Mouse (Mus musculus) gastrocnemius, adult 18-20 months (tissue): Measurements from ENCODE around the gene Rilp. TPM values are rescaled to one million over a fixed set of nuclear protein-coding genes. Genes with fewer than 3 reads are reported as not detected.

ENCODE experiments used
- DNase-seq: peaks from one replicate; pipeline ENCODE4 v3.0.0; 2021; ENCODE audit warnings: low spot score
- microRNA-seq: library from miRNA; unstranded; fragments of <30 nt; microRNA quantifications from one replicate; pipeline ENCODE4 v1.2.0, GENCODE M21; 2021
- total RNA-seq, 2 experiments: library from RNA; stranded (reverse); gene quantifications; 2 replicates each; pipeline ENCODE4 v1.2.3; 2021

Rilp gene
- total RNA-seq, 2 experiments from 2014 or later, result 31.5 to 32.4 TPM

GRCm38 (mm10) chr11:75557142-75557541 lies 47.2 kb downstream of the Rilp start:
- no peak for DNase-seq

DNA sequence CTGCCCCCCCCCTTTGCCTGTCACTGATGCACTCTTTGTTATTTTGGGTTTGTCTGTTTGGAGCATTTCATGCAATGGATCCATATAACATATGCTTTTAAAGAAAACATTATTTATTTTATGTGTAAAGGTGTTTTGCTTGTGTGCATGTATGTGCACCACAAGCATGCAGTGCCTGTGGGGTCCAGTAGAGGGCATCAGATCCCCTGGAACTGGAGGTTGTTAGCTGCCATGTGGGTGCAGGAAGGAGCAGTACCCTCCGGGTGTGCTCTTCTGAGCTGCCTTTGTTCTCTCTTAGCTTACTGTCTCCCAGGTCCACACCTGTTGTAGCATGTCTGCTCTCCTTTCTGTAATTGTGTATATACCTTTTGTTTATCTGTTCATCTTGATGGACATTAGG lies 48.2 kb downstream of the Rilp start:
- DNase-seq, result no peak

GRCm38 (mm10) chr11:75559870-75560504 lies 50.1 kb downstream of the Rilp start:
- no peak for DNase-seq

GRCm38 (mm10) chr11:75560530-75561409 lies 50.9 kb downstream of the Rilp start:
- DNase-seq, result no peak

DNA sequence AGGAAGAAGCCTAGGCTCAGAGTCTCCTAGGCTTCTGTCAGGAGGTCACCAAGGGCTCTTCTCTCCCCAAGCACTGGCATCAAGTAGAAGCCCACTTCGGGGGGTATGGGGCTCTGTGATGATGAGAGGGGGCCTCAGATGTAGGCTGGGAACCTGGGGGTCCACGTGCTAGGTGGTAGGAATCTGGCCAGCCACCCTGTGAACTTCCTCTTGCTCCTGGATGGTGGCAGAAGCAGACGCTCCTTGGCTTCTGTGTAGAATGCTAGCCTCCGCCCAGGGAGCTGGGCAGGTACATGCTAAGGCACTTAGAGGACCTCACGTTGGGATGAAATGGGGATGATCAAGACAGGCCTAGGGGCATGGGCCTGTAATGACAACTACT lies 51.5 kb downstream of the Rilp start:
- DNase-seq, result no peak

Small RNA genes lying within 50 kb of the gene (microRNA-seq; reads per million reads assigned to microRNA genes)
- gene Mir22 (226,748 reads per million, percentile 100 among the genes with 10 or more reads in this experiment), gene Mir3971 (not detected)

Other genes with a start within 250 kb of the Rilp start
- gene Rpa1, start 161.8 kb upstream of the Rilp start, total RNA-seq, result 10 to 100 TPM; 62.8 to 73.1 TPM
- gene Smyd4, start 161.7 kb upstream of the Rilp start, total RNA-seq, result 1 to 10 TPM; 4.5 to 4.9 TPM
- gene Serpinf1, start 87.4 kb upstream of the Rilp start, total RNA-seq, result 10 to 100 TPM; 50.2 to 64.1 TPM
- gene Serpinf2, start 70.5 kb upstream of the Rilp start, total RNA-seq, result under 1 TPM in 1 of 2 experiments, not detected in 1; 0.36 TPM
- 1 to 10 TPM; 4.5 to 5.5 TPM for gene Wdr81, start 55.4 kb upstream of the Rilp start, total RNA-seq
- 1 to 10 TPM; 2.6 to 2.9 TPM for gene Tlcd2, start 48.4 kb upstream of the Rilp start, total RNA-seq
- gene Prpf8, start 23.3 kb upstream of the Rilp start, total RNA-seq, result 10 to 100 TPM; 70.1 to 70.9 TPM
- gene Scarf1, start 3.4 kb downstream of the Rilp start, total RNA-seq, result 1 to 10 TPM; 2.4 to 3.3 TPM
- 10 to 100 TPM; 24.0 to 32.2 TPM for gene Slc43a2, start 21.6 kb downstream of the Rilp start, total RNA-seq
- 100 to 1,000 TPM; 168 to 172 TPM for gene Pitpna, start 78.0 kb downstream of the Rilp start, total RNA-seq
- 10 to 100 TPM; 24.6 to 25.0 TPM for gene Inpp5k, start 120.9 kb downstream of the Rilp start, total RNA-seq
- gene Myo1c, start 140.4 kb downstream of the Rilp start, total RNA-seq, result 10 to 100 TPM; 32.6 to 40.7 TPM
- gene Crk, start 169.2 kb downstream of the Rilp start, total RNA-seq, result 10 to 100 TPM; 50.3 to 60.6 TPM
- gene Ywhae, start 222.8 kb downstream of the Rilp start, total RNA-seq, result 100 to 1,000 TPM; 517 to 578 TPM